Mouse (Mus musculus): Measurements from ENCODE around the gene Pex7. TPM values are rescaled to one million over a fixed set of nuclear protein-coding genes. Genes with fewer than 3 reads are reported as not detected.
"Not testable (repeated sequence)": the region's sequence is repeated elsewhere in the genome, so short reads cannot be mapped to it uniquely, and the experiment has no call there.

The Pex7 gene
- polyA plus RNA-seq, 1 experiment: 36.7 TPM

DNA sequence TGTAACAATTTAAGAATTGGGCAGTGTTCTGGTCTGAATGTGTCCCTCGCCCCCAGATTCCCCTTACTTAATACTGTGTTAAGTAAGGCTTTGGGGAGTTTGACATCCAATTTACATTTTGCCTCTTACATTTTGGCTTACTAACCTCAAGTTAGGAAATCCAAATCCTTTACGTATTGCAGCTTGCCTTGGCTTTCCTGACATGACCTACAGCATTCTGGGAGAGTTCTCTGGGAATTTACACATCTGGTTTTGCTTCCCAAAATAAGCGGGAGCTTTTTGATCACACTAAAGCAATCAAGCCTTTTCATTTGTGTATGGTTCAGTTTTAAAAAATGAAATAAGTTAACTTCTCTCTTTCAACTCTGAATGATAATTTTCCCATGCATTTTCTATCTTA lies 25.5 kb upstream of the Pex7 start:
- H3K4me1 ChIP-seq (ENCODE audit: control insufficient read depth, insufficient read depth, low read length): no peaks in the 10 kb centered on the region
- no peak overlapping the region for H3K27ac ChIP-seq (ENCODE audit: insufficient read depth, low read length)
- TF ChIP-seq POLR2A (IDR thresholded peaks at IDR 0.05; ENCODE audit: insufficient read depth, low read length) (no peak), CTCF (IDR thresholded peaks at IDR 0.05; ENCODE audit: low read depth, low read length) (no peak), EP300 (IDR thresholded peaks at IDR 0.05; ENCODE audit: insufficient read depth, low read depth, low read length) (no peak)
- H3K9ac ChIP-seq (ENCODE audit: low read depth, poor library complexity, severe bottlenecking): no peak overlapping the region
- H3K36me3 ChIP-seq (ENCODE audit: control insufficient read depth, insufficient read depth, low read length, poor library complexity, severe bottlenecking): no peaks in the 10 kb centered on the region
- H3K27me3 ChIP-seq (ENCODE audit: control insufficient read depth, insufficient read depth, low read length, poor library complexity, severe bottlenecking): peaks cover 3% of the 10 kb centered on the region
- no peaks in the 10 kb centered on the region for H3K9me3 ChIP-seq (replicated peaks; ENCODE audit: control insufficient read depth, insufficient read depth, low read length, poor library complexity, severe bottlenecking)
- no peak overlapping the region for H3K4me3 ChIP-seq (ENCODE audit: low read depth, low read length)

DNA sequence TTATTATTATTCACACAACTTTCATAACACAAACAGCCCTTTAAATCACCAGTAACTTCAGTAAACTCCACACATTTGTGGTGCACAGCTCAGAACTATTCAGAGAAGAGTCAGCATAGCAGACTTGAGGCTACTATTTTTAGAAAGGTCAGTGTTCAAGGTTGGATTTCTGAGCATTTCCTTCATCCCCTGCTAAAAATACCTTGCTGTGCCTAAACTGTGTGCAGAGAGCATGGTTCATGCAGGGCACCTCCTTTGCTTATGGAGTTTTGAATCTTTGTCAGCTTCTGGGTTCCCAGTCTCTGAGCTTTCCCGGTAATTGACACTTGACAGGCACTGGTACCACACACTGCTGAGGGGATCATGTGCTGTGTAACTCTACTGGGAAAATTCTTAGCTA lies 20.7 kb upstream of the Pex7 start:
- H3K4me3 ChIP-seq (ENCODE audit: low read depth, low read length): no peak overlapping the region
- no peaks in the 10 kb centered on the region; the same call in 1 of the 2 replicates for H3K27me3 ChIP-seq (ENCODE audit: control insufficient read depth, insufficient read depth, low read length, poor library complexity, severe bottlenecking)
- no peak overlapping the region for H3K27ac ChIP-seq (ENCODE audit: insufficient read depth, low read length)
- H3K9me3 ChIP-seq (replicated peaks; ENCODE audit: control insufficient read depth, insufficient read depth, low read length, poor library complexity, severe bottlenecking): no peaks in the 10 kb centered on the region
- H3K36me3 ChIP-seq (ENCODE audit: control insufficient read depth, insufficient read depth, low read length, poor library complexity, severe bottlenecking): no peaks in the 10 kb centered on the region
- H3K4me1 ChIP-seq (ENCODE audit: control insufficient read depth, insufficient read depth, low read length): no peaks in the 10 kb centered on the region
- TF ChIP-seq CTCF (IDR thresholded peaks at IDR 0.05; ENCODE audit: low read depth, low read length): no peak
- no peak for TF ChIP-seq POLR2A (IDR thresholded peaks at IDR 0.05; ENCODE audit: insufficient read depth, low read length)
- no peak for TF ChIP-seq EP300 (IDR thresholded peaks at IDR 0.05; ENCODE audit: insufficient read depth, low read depth, low read length)
- H3K9ac ChIP-seq (ENCODE audit: low read depth, poor library complexity, severe bottlenecking): no peak overlapping the region

DNA sequence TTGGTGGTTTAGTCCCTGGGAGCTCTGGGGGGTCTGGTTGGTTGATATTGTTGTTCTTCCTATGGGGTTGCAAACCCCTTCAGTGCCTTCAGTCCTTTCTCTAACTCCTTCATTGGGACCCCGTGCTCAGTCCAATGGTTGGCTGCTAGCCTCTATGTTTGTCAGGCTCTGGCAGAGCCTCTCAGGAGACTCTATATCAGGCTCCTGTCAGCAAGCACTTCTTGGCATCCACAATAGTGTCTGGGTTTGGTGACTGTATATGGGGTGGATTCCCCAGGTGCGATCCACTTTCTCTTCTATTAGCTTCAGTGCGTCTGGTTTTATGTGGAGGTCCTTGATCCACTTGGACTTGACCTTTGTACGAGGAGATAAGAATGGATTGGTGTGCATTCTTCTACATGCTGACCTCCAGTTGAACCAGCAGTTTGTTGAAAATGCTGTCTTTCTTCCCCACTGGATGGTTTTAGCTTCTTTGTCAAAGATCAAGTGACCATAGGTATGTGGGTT lies 19.0 kb upstream of the Pex7 start:
- not testable (repeated sequence) for H3K9ac ChIP-seq (ENCODE audit: low read depth, poor library complexity, severe bottlenecking); H3K27ac ChIP-seq (ENCODE audit: insufficient read depth, low read length); H3K9me3 ChIP-seq (replicated peaks; ENCODE audit: control insufficient read depth, insufficient read depth, low read length, poor library complexity, severe bottlenecking); H3K4me1 ChIP-seq (ENCODE audit: control insufficient read depth, insufficient read depth, low read length); H3K4me3 ChIP-seq (ENCODE audit: low read depth, low read length); H3K36me3 ChIP-seq (ENCODE audit: control insufficient read depth, insufficient read depth, low read length, poor library complexity, severe bottlenecking); H3K27me3 ChIP-seq (ENCODE audit: control insufficient read depth, insufficient read depth, low read length, poor library complexity, severe bottlenecking)

DNA sequence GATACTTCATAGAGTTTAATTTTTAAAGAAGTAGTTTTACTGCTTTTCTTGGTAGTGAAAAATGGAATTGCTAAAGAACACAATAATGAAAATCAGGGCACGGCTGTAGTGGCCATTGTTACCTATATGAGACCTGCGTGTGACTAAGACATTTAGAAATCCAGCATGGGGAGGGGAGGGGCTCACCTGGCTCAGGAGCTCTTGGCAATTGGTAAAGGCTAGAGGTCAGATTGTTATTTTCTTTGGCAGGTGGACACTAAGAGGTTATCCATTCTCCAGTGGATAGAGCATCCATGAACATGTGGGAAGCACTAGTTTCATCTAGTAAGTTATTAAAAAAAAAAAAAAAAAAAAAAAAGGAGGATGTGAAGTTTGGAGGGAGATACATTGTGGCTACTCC lies 16.8 kb upstream of the Pex7 start:
- H3K4me3 ChIP-seq (ENCODE audit: low read depth, low read length): no peak overlapping the region
- H3K9ac ChIP-seq (ENCODE audit: low read depth, poor library complexity, severe bottlenecking): no peak overlapping the region
- no peaks in the 10 kb centered on the region for H3K27me3 ChIP-seq (ENCODE audit: control insufficient read depth, insufficient read depth, low read length, poor library complexity, severe bottlenecking)
- TF ChIP-seq POLR2A (IDR thresholded peaks at IDR 0.05; ENCODE audit: insufficient read depth, low read length): no peak
- TF ChIP-seq EP300 (IDR thresholded peaks at IDR 0.05; ENCODE audit: insufficient read depth, low read depth, low read length): no peak
- no peak for TF ChIP-seq CTCF (IDR thresholded peaks at IDR 0.05; ENCODE audit: low read depth, low read length)
- H3K4me1 ChIP-seq (ENCODE audit: control insufficient read depth, insufficient read depth, low read length): no peaks in the 10 kb centered on the region
- H3K9me3 ChIP-seq (replicated peaks; ENCODE audit: control insufficient read depth, insufficient read depth, low read length, poor library complexity, severe bottlenecking): no peaks in the 10 kb centered on the region
- H3K27ac ChIP-seq (ENCODE audit: insufficient read depth, low read length): no peak overlapping the region
- H3K36me3 ChIP-seq (ENCODE audit: control insufficient read depth, insufficient read depth, low read length, poor library complexity, severe bottlenecking): no peaks in the 10 kb centered on the region

DNA sequence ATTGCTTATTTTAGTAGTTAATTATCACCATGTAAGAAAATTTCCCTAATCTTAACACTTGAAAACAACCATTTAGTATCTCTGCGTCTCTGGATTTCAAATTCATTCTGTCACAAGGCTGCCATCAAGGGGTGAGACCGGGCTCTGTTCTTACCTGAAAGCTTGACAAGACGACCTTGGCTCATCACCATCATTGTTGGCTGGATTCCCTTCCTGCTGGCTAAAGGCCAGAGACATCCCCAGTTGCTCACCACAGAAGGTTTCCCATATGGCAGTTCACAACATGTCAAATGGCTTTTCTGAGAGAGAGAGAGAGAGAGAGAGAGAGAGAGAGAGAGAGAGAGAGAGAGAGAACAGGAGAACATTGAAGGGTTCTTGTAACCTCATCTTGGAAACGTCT lies 14.9 kb upstream of the Pex7 start:
- H3K9ac ChIP-seq (ENCODE audit: low read depth, poor library complexity, severe bottlenecking): no peak overlapping the region
- no peaks in the 10 kb centered on the region for H3K4me1 ChIP-seq (ENCODE audit: control insufficient read depth, insufficient read depth, low read length)
- TF ChIP-seq CTCF (IDR thresholded peaks at IDR 0.05; ENCODE audit: low read depth, low read length) (no peak), POLR2A (IDR thresholded peaks at IDR 0.05; ENCODE audit: insufficient read depth, low read length) (no peak), EP300 (IDR thresholded peaks at IDR 0.05; ENCODE audit: insufficient read depth, low read depth, low read length) (no peak)
- no peaks in the 10 kb centered on the region for H3K36me3 ChIP-seq (ENCODE audit: control insufficient read depth, insufficient read depth, low read length, poor library complexity, severe bottlenecking)
- H3K27ac ChIP-seq (ENCODE audit: insufficient read depth, low read length): no peak overlapping the region
- no peak overlapping the region for H3K4me3 ChIP-seq (ENCODE audit: low read depth, low read length)
- H3K9me3 ChIP-seq (replicated peaks; ENCODE audit: control insufficient read depth, insufficient read depth, low read length, poor library complexity, severe bottlenecking): no peaks in the 10 kb centered on the region
- no peaks in the 10 kb centered on the region; the same call in 1 of the 2 replicates for H3K27me3 ChIP-seq (ENCODE audit: control insufficient read depth, insufficient read depth, low read length, poor library complexity, severe bottlenecking)

DNA sequence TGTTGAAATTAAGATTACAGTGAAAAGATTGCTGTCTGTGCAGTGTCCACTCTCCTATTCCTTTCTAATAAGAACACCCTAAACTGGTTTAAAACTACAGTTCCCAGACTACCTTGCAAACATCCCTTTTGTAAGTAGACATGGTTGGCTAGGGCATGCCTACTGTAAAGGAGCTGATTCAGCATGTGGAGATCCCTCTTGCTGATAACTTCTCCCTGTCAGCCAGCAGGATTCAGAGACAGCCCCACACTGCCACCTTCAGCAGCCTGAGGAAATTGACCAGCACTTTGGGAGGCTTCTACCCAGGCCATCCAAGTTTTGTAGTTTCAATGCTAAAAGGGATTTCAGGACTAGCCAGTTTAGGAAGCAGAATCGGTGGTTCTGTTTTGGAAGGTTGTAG lies 7.8 kb upstream of the Pex7 start:
- TF ChIP-seq CTCF (IDR thresholded peaks at IDR 0.05; ENCODE audit: low read depth, low read length) (peak; percentile 52), POLR2A (IDR thresholded peaks at IDR 0.05; ENCODE audit: insufficient read depth, low read length) (no peak), EP300 (IDR thresholded peaks at IDR 0.05; ENCODE audit: insufficient read depth, low read depth, low read length) (no peak)
- no peak overlapping the region for H3K27ac ChIP-seq (ENCODE audit: insufficient read depth, low read length)
- no peaks in the 10 kb centered on the region for H3K36me3 ChIP-seq (ENCODE audit: control insufficient read depth, insufficient read depth, low read length, poor library complexity, severe bottlenecking)
- no peak overlapping the region for H3K9ac ChIP-seq (ENCODE audit: low read depth, poor library complexity, severe bottlenecking)
- H3K4me1 ChIP-seq (ENCODE audit: control insufficient read depth, insufficient read depth, low read length): no peaks in the 10 kb centered on the region
- H3K4me3 ChIP-seq (ENCODE audit: low read depth, low read length): no peak overlapping the region
- H3K27me3 ChIP-seq (ENCODE audit: control insufficient read depth, insufficient read depth, low read length, poor library complexity, severe bottlenecking): no peaks in the 10 kb centered on the region; the same call in 1 of the 2 replicates
- H3K9me3 ChIP-seq (replicated peaks; ENCODE audit: control insufficient read depth, insufficient read depth, low read length, poor library complexity, severe bottlenecking): no peaks in the 10 kb centered on the region

Data from ES-Bruce4 (cell line).